Mouse (Mus musculus): ENCODE data around the gene Gga2.

DNA sequence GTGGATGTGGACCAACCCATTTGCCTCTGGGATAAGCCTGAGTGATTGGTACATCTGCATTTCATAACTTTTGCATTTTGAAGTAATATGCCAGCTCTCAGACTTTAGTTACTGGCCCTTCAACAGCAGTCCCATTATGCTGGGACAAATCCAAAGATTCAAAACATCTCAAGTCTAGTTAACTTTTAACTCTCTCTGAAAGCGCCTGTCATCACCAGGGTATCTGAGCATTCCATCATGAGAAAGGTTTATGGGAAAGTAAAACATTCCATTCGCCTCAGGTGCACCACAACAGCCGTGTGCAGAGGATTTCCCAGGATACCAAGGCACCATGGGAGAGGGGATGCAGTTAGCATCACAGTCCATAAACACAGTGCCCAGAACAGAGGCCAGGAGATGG is 79.4 kb downstream of the Gga2 start:
- no peak for TF ChIP-seq KAT2A (IDR thresholded peaks at IDR 0.05; ENCODE audit: insufficient replicate concordance, low read length)
- TF ChIP-seq CTCF (conservative IDR thresholded peaks at IDR 0.05 in 1 of 2, IDR thresholded peaks at IDR 0.05 in 1 of 2; ENCODE audit: low read depth in 2 of 2, low read length in 2 of 2): no peak
- no peak for TF ChIP-seq ZC3H11A (IDR thresholded peaks at IDR 0.05; ENCODE audit: low read depth, low read length)
- TF ChIP-seq CHD1 (IDR thresholded peaks at IDR 0.05; ENCODE audit: low read depth, low read length): no peak
- no peak for TF ChIP-seq TBP (conservative IDR thresholded peaks at IDR 0.05; ENCODE audit: low read depth, low read length)
- no peak for TF ChIP-seq POLR2A (IDR thresholded peaks at IDR 0.05; ENCODE audit: low read depth, low read length)
- TF ChIP-seq USF1 (IDR thresholded peaks at IDR 0.05; ENCODE audit: low read depth, low read length): no peak
- TF ChIP-seq NELFE (IDR thresholded peaks at IDR 0.05; ENCODE audit: low read depth, low read length): no peak
